Mouse (Mus musculus) macrophage (primary cell): ENCODE data around the gene Tmem161b. TPM values are rescaled to one million over a fixed set of nuclear protein-coding genes. Genes with fewer than 3 reads are reported as not detected.
"Not testable (repeated sequence)": the region's sequence is repeated elsewhere in the genome, so short reads cannot be mapped to it uniquely, and the experiment has no call there.

Source experiments
- H3K27ac ChIP-seq: fragments of 350-480 bp; formaldehyde crosslinking; 2 replicates; pipeline ENCODE4 v1.9.0; 2021
- H3K36me3 ChIP-seq: fragments of 350-480 bp; formaldehyde crosslinking; 2 replicates; pipeline ENCODE4 v1.9.0; 2021; ENCODE audit errors: inconsistent target
- H3K4me3 ChIP-seq: fragments of 350-480 bp; formaldehyde crosslinking; 2 replicates; pipeline ENCODE4 v1.9.0; 2021; ENCODE audit errors: inconsistent target
- H3K79me2 ChIP-seq: fragments of 350-480 bp; formaldehyde crosslinking; 2 replicates; pipeline ENCODE4 v1.9.0; 2021; ENCODE audit errors: inconsistent target
- WGBS: methylation state at CpG from one replicate; pipeline ENCODE4 v1.1.7; 2026; ENCODE audit warnings: inconsistent platforms; ENCODE audit not compliant: missing documents; 5-methylcytosine and 5-hydroxymethylcytosine counted together
- polyA plus RNA-seq: library from polyadenylated mRNA; stranded (reverse); fragments of 250-400 nt; gene quantifications from 3 replicates; pipeline ENCODE4 v1.2.4, GENCODE M21; 2018; ENCODE audit warnings: inconsistent platforms
- total RNA-seq, 78 experiments: library from RNA; depleted of rRNA; stranded (reverse); fragments of 250-400 nt; gene quantifications; 1 replicate in 9 of 78; 2 replicates in 24 of 78; 3 replicates in 43 of 78; 4 replicates in 2 of 78; pipeline ENCODE4 v1.2.4; 2018; ENCODE audit warnings: inconsistent platforms in 56 of 78

The Tmem161b gene
- 10 to 100 TPM; 34.9 to 97.6 (median 67.2) TPM for total RNA-seq (2018; cell fraction: chromatin; rRNA removed)
- total RNA-seq (2018; cell fraction: cytosol; rRNA removed), result 10 to 100 TPM in 11 of 26 experiments, 1 to 10 TPM in 15; 5.6 to 14.4 (median 9.4) TPM
- total RNA-seq (2018; cell fraction: nucleus; rRNA removed), result 10 to 100 TPM; 31.8 to 88.2 (median 54.9) TPM
- polyA plus RNA-seq, result 7.6 to 10.2 TPM (median 8.7 TPM) in 3 replicates

DNA sequence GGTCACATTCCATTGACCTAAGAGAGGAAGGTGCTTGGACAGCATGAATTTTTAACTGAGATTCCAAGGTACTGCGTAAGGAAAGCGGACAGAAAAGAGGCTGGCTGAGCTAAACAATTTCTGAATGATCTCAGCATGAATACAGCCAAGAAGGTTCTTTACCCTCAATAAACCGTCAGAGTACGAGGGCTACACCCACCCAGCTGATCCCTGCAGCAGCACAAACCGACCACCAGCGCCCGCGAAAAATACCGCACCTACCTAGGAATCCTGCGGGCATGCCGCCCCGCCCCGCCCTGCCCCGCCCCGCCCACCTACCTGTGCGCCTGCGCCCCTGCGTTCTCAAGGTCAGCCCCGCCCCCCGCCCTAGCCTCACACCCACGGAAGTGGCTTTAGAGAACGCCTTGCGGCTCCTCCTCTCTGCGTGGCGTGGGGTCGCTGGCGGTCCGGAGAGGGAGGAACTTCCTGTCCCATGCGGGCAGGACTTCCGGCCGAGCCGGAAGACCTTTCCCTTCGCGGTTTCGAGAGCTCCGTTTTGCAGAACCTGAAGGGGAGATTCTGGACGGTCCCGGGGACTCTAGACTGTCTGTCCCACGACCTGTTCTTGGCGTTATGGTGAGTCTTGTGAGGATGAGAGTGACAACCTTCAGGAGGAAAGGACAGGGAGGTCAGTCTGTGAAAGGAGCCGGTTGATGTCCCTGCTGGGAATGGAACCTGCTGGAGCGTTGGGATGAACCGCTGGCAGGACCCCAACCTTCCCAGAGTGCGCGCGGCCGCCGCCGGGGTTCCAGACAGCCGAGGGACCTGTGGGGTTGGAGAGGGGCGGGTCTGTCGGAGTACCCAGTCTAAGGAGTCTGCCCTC, at the start of gene Tmem161b:
TSS of gene Tmem161b (plus strand) at position 477 of the 862 bp plus-strand sequence.
- peak within 1 kb of the TSS; percentile 50 for H3K27ac ChIP-seq
- WGBS, result 1% methylated on average over 49 of the region's 52 CpGs

DNA sequence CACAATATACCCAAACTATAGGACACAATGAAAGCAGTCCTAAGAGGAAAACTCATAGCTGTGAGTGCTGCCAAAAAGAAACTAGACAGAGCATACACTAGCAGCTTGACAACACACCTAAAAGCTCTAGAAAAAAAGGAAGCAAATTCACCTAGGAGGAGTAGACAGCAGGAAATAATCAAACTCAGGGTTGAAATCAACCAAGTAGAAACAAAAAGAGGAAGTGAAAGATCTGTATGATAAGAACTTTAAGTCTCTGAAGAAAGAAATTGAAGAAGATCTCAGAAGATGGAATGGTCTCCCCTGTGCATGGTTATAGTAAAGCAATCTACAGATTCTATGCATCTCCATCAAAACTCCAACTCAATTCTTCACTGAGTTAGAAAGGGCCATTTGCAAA, 36.3 kb upstream of the Tmem161b start:
- not testable (repeated sequence) for H3K79me2 ChIP-seq, H3K27ac ChIP-seq, H3K36me3 ChIP-seq, H3K4me3 ChIP-seq

More for the DNA sequence above, at the start of gene Tmem161b:
- Histone ChIP-seq H3K36me3 (no peaks in the 10 kb centered on the region), H3K79me2 (peaks cover 48% of the 10 kb centered on the region), H3K4me3 (peak within 1 kb of the TSS; percentile 80)

DNA sequence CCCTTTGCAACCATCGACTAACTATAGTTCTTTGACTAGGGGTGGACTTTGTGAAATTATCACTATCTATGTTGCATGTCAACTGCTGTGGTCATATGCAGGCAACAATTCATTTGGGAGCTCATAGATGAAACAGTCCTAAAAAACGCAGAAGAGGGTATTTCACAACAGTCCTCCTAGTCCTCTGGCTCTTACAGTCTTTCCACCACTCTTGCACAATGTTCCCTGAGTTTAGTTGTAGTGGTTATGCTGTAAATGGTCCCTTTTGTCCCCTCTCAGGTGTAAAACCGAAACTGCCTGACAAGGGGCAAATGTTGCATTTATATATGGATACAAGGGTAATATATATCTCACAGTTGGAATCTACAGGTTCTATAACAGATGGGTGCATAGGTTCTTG, 29.4 kb upstream of the Tmem161b start:
- WGBS, result 52% methylated on average over 3 of the region's 3 CpGs
- H3K36me3 ChIP-seq, result no peaks in the 10 kb centered on the region
- no peak overlapping the region for H3K4me3 ChIP-seq
- no peaks in the 10 kb centered on the region for H3K79me2 ChIP-seq
- H3K27ac ChIP-seq, result no peak overlapping the region

DNA sequence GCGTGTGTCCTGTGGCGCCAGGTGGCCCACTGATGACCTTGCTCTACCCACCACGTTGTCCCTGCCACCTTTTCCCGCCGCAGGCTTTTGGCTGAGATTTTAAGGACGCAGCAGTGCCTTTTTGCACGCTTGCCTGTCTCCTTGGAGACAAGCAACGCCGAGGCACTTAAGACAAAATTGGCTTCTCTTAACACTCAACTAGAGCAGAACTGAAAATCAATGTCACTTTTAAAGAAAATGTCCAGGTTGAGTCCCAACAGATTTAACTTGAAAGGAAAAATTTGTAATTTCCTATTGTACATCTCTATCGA, 541 bp downstream of the Tmem161b start:
- peak overlapping the region; percentile 80 for H3K4me3 ChIP-seq
- H3K36me3 ChIP-seq, result no peaks in the 10 kb centered on the region
- peaks cover 54% of the 10 kb centered on the region for H3K79me2 ChIP-seq
- WGBS, result 2% methylated on average over 10 of the region's 10 CpGs
- H3K27ac ChIP-seq, result peak overlapping the region; percentile 50; the same call in 1 of the 2 replicates

DNA sequence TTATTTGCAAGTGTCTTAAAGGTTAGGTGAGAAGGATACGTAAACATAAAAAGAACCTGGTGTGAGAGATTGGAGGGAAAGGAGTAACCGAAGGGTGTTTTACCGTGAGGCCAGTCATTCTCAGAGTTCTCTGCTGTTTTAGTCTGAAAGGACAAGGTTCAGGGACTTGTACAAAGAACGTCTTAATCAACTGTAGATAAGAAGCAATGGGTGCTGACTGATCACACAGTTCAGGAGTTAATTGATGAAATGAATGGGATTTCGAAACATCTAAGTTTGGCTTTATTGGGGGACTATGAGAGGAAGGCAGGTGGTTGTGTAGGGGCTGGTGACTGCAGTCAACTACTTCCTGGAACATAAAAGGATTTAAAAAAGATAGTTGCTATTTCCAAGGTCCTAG, 922 bp downstream of the Tmem161b start:
- WGBS, result 64% methylated on average over 5 of the region's 5 CpGs
- Histone ChIP-seq H3K27ac (no peak overlapping the region), H3K79me2 (peaks cover 58% of the 10 kb centered on the region), H3K36me3 (no peaks in the 10 kb centered on the region), H3K4me3 (peak overlapping the region; percentile 80)

DNA sequence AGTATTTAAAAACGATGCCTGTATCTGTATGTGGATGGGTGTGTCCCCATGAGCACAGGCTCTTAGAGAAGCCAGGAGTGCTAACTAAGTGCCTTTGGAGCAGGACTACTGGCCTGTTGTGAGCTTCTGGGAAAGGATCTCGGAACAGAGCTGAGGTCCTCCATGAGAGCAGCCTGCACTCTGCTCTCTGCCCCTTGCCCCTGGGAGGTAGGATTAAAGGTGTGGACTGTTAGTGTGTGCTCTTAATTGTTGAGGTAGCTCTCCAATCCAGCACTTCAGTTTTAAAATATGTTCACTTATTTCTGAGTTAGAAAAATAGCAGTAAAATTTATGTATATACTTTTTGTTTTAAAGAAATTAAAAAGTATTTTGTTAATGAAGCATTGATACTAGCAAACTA, 11.9 kb downstream of the Tmem161b start:
- Histone ChIP-seq H3K27ac (no peak overlapping the region), H3K36me3 (no peaks in the 10 kb centered on the region), H3K79me2 (peaks cover 100% of the 10 kb centered on the region), H3K4me3 (no peak overlapping the region)
- 94% methylated on average over 2 of the region's 2 CpGs for WGBS

DNA sequence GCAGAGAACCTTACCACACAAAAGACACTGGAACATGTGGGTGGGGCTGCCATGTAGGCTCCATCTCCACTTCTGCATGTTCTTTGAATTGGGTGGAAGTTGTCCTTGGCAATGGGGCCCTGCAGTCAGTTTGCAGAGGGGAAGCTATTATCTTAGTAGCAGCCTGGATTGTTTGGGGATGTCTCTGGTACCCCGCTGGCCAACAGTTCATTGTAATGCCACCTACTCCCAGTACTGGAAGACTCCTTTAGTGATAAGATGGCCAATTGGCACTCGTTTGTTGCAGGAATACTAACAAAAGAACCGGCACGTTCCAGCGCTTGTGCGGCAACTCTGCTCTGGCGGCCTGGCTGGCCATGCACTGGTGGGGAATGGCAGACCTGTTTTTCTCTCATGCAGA, 14.7 kb downstream of the Tmem161b start:
- Histone ChIP-seq H3K4me3 (no peak overlapping the region), H3K36me3 (no peaks in the 10 kb centered on the region), H3K27ac (no peak overlapping the region), H3K79me2 (peaks cover 100% of the 10 kb centered on the region)
- 99% methylated on average over 7 of the region's 7 CpGs for WGBS

DNA sequence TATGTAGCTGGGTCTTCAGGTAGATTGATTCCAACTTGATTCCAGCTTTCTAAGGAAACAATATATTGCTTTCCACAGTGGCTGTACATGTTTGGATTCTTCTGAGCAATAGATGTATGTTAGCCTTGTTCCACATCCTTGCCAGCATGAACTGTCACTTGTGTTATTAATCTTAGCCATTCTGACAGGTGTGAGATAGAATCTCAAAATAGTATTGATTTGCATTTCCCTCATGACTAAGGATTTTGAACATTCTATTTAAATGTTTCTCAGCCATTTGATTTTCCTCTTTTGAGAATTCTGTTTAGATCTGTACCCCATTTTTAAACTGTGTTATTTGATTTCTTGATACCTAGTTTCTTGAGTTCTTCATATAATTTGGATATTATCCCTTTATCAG, 16.1 kb downstream of the Tmem161b start:
- Histone ChIP-seq H3K4me3 (no peak overlapping the region), H3K27ac (no peak overlapping the region), H3K36me3 (no peaks in the 10 kb centered on the region), H3K79me2 (peaks cover 98% of the 10 kb centered on the region)

DNA sequence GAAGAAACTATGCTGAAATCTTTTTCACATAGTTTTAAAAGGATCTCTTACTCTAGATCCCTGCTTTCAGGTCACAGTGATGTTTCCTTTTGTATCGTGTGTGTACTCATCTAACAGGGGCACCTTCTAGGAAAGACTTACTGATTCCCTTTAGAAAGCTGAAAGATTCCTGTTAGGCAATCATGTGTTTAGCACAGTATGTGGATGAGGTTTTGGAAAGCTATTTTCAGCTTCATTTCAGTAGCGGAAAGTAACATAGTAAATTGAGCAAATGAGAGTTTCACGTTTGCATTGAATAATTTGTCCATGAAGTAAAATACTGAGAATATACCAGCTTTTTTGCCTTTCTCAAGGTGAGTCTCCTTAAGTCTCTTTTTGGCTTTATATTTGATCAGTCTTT, 26.0 kb downstream of the Tmem161b start:
- Histone ChIP-seq H3K36me3 (no peaks in the 10 kb centered on the region), H3K4me3 (no peak overlapping the region), H3K27ac (no peak overlapping the region), H3K79me2 (peaks cover 38% of the 10 kb centered on the region; the same call in 1 of the 2 replicates)
- 90% methylated on average over 3 of the region's 3 CpGs for WGBS

DNA sequence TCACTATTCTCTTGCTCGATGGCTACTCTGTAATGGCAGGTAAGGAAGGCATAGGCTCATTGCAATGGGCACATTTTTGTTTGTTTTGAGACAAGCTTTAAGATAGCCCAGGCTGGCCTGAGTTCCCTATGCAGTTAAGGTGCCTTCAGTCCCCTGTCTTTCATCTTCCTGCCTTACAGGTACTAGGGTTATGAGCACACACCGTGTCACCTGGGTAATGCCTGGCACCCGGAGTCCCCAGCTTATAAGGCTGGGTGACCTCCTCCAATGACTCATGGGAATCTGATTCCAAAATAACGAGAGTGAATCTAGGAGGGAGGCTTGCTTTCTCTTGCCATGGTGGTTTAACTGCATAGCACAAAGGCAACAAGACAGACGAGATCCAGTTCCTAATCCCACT, 29.2 kb downstream of the Tmem161b start:
- 82% methylated on average over 5 of the region's 5 CpGs for WGBS

DNA sequence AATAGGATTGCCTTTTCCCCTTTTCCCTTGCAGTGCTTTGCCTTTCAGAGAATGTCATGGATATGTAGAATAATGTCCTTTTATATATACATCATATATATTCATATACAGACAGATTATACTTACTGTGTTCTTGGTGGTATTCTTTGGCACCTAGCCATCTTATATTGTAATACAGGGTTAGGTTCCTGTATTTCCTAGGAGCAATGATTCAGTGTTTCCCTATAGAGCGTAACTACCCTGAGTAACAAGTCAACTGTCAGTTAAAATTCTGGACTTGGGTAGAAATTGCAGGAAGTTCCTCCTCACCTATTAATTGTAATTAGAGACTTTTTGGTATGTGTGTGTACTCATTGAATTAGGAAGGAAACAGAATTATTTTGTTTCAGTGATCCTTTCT, 33.0 kb downstream of the Tmem161b start:
- Histone ChIP-seq H3K36me3 (peaks cover 4% of the 10 kb centered on the region; the same call in 1 of the 2 replicates), H3K4me3 (no peak overlapping the region), H3K27ac (no peak overlapping the region), H3K79me2 (no peaks in the 10 kb centered on the region; the same call in 1 of the 2 replicates)
- WGBS, result 95% methylated on average over 1 of the region's 1 CpGs

More for the DNA sequence above, 29.2 kb downstream of the Tmem161b start:
- Histone ChIP-seq H3K27ac (no peak overlapping the region), H3K36me3 (no peaks in the 10 kb centered on the region), H3K4me3 (no peak overlapping the region), H3K79me2 (peaks cover 11% of the 10 kb centered on the region; the same call in 1 of the 2 replicates)

DNA sequence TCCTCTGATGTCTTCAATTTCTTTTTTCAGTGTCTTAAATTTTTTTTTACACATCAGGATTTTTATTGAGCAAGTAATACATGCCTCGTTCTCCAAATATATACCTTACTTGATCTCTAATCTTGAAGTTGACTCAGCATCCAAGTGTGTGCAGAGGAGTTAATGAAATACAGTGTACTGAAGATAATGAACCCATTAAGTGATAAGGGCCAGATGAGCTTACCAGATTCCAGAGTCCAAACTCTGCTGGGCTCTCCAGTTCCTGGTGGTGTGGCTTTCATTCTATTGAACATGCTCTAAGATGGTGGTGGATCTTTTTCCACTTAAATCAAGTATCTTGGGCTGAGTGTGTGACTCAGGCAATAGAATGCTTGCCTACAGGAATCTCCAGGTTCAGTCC, 42.3 kb downstream of the Tmem161b start:
- not testable (repeated sequence) for H3K4me3 ChIP-seq, H3K27ac ChIP-seq, H3K79me2 ChIP-seq
- peaks cover 15% of the 10 kb centered on the region; the same call in 1 of the 2 replicates for H3K36me3 ChIP-seq
- WGBS, result 100% methylated on average over 1 of the region's 1 CpGs

DNA sequence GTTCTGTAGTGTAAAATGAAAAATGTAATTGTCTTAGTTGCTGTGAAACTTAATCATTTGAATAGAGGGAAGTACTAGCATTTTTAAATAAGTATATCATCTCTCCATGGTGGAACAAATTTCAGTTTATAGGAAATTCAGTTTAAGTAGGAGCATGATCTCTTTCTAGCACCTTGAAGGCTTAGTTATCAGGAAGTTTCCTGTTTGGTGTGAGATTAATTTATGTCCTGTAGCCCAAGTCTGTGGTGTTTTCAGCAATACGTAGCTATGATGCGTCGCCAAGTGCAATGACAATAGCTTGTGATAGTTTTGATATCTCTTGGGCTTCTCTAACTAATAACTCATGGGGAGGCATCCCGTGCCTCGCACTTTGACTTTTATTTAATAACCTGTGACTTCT, 54.1 kb downstream of the Tmem161b start:
- Histone ChIP-seq H3K36me3 (no peaks in the 10 kb centered on the region), H3K4me3 (no peak overlapping the region), H3K79me2 (no peaks in the 10 kb centered on the region), H3K27ac (no peak overlapping the region)
- WGBS, result 100% methylated on average over 5 of the region's 5 CpGs

DNA sequence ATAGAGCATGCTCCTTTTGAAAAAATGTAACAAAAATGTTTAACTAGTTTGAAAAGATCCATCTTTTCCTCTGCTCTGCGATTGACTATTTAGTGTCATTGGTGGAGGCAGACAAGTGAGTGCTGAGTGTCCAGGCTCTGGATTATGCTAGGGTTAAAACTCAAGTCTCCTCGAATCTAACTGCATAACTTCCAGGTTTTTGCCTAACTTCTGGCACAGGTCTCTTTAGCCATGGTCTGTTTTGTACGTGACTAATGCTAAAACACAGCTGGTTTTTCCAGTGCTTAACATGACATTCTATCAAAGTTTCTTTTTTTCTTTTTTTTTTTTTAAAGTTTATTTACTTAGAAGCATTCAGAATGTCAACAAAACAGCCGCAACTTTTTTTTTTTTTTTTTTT, 58.3 kb downstream of the Tmem161b start:
- Histone ChIP-seq H3K36me3 (no peaks in the 10 kb centered on the region), H3K79me2 (no peaks in the 10 kb centered on the region), H3K27ac (no peak overlapping the region), H3K4me3 (no peak overlapping the region)
- 94% methylated on average over 3 of the region's 4 CpGs for WGBS

DNA sequence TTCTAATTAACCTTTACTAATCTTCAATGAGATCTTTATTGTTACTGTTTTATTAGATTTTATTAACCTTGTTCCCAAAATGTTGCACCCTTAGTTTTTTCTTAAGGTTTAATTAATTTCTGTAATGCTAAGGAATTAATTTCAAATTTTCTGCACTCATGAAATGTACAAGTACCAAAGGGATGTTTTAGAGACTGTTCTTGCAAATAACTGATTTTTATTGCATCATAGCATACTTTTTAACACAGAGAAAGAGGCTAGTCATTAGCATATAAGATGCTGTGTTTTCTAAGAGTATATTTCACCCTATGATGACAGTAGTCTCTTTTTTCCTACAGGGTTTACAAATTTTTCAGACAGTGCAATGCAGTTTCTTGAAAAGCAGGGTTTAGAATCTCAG, 60.9 kb downstream of the Tmem161b start:
- H3K79me2 ChIP-seq, result no peaks in the 10 kb centered on the region
- H3K4me3 ChIP-seq, result no peak overlapping the region
- H3K27ac ChIP-seq, result no peak overlapping the region
- no peaks in the 10 kb centered on the region for H3K36me3 ChIP-seq
